Mouse (Mus musculus) bone marrow macrophage, adult 2 months (primary cell): ENCODE measurements around the gene Lrrc18.

Source experiments
- CTCF ChIP-seq: IDR thresholded peaks from 2 replicates; pipeline ENCODE4 v1.5.1; 2012; ENCODE audit warnings: low read depth, mild to moderate bottlenecking, low read length, moderate library complexity
- POLR2A ChIP-seq: IDR thresholded peaks from 2 replicates; pipeline ENCODE4 v1.6.1; 2012; ENCODE audit warnings: mild to moderate bottlenecking, low read depth, low read length, borderline replicate concordance

DNA sequence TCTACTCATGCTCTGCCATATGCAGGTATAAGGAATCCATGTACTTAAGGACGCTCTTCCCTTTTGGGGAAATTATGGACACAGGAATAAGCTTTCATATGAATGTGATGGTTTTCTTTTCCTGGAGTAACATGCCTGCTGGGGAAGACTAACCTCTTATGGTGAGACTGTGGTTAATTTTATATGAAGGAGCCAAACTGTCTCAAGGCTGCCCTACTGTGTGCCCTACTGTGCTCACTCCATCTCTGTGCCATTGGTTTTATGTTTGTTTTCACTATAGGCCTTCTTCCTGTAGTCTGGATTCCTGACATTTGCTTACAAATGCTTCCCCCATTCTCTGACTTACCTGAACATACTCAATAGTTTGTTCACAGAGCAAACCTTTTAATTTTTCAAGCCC, 13.9 kb downstream of the Lrrc18 start:
- TF ChIP-seq CTCF (no peak), POLR2A (no peak)
